Mouse (Mus musculus): ENCODE results near the gene Rpp25. TPM values are rescaled to one million over a fixed set of nuclear protein-coding genes. Genes with fewer than 3 reads are reported as not detected.
A peak's percentile ranks its signal among the peaks of the same experiment; 100 is the strongest.

The Rpp25 gene
- polyA plus RNA-seq, 1 experiment from 2014 or later: 0.55 TPM

DNA sequence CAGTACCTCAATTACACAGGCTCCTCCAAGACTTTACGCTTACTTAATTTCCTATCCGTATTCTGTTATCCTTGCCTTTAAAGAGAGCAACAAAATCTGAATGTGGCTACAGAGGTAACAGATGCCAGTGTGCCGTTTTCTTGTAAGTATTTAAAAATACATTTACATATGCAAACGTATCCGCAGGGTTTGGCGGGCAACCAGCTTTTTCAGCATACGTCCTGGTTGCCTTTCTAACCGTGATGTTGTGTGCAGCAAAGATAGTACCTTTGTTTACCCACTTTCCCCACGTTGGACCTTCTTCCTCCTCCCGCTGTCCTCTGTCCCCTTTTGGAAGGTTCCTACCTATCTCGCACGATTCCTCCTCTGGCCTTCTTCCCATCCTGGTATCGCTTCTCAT is 2.4 kb upstream of the Rpp25 start:
- no peaks in the 10 kb centered on the region for H3K36me3 ChIP-seq
- whole genome bisulfite sequencing: 9% methylated on average over 13 of the region's 13 CpGs
- H3K9me3 ChIP-seq (replicated peaks): no peaks in the 10 kb centered on the region
- DNase-seq (ENCODE audit: low spot score): no peak
- H3K27me3 ChIP-seq (ENCODE audit: low read depth, poor library complexity, severe bottlenecking): peaks cover 84% of the 10 kb centered on the region
- H3K4me3 ChIP-seq: no peak overlapping the region
- no peak overlapping the region for H3K27ac ChIP-seq
- H3K4me1 ChIP-seq: peaks cover 38% of the 10 kb centered on the region

DNA sequence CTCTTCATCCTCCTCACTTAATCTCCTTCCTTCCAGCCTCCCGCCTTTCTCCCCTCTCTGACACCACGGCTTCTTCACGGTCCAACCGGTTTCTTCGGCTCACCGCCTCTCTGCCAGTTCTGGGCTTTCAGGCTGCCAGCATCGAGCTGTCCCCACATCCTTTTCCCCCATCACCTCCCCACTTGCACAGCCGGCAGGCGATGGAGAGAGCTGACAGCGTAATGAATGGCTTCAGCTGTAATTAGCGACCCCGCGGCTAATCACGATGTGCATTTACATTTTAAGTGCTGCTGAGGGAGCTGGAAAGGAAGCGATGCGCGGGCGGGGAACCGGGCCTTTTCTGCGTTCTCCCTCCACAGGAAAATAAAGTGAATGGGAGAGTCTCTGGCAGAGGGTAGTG is 2.0 kb upstream of the Rpp25 start:
- Histone ChIP-seq H3K9me3 (replicated peaks) (no peaks in the 10 kb centered on the region), H3K27ac (no peak overlapping the region), H3K36me3 (no peaks in the 10 kb centered on the region), H3K4me3 (peak overlapping the region; percentile 34), H3K27me3 (ENCODE audit: low read depth, poor library complexity, severe bottlenecking) (peaks cover 88% of the 10 kb centered on the region), H3K4me1 (peaks cover 38% of the 10 kb centered on the region)
- DNase-seq (ENCODE audit: low spot score): peak; percentile 49
- 1% methylated on average over 20 of the region's 20 CpGs for WGBS

DNA sequence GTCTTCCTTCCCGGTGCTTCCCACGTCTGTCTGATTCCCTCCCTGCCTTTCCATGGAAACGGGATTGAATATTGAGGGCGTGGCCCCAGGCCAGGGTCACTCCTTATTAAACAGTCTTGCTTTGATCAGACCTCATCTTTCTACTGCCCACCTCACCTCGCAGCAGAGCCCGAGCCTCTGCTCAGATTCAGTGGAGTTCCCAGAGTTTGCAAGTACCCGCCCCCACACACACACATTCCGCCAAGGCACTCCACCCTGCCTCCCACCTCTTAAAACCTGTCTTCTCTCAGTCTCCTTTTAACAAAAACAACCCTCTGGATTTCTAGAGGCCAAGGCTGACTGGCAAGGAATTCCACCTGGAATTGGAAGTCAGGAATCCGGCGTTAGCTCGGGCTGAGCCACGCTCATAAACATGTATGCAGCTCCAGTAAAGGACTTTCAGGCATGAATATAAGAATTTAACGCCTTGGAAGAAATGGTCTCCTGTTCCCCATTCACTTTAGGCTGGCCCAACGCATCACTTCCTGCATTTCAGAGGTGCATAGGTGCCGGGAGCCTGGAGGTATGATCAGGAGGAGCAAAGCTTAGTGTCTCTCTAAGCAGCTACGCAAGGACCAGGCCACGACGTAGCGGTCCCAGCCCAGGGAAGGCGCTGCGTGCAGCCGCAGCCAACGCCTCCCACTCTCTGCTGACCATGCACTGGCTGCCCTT is 760 bp upstream of the Rpp25 start:
- H3K4me1 ChIP-seq: peaks cover 38% of the 10 kb centered on the region
- 3% methylated on average over 23 of the region's 23 CpGs for WGBS

DNA sequence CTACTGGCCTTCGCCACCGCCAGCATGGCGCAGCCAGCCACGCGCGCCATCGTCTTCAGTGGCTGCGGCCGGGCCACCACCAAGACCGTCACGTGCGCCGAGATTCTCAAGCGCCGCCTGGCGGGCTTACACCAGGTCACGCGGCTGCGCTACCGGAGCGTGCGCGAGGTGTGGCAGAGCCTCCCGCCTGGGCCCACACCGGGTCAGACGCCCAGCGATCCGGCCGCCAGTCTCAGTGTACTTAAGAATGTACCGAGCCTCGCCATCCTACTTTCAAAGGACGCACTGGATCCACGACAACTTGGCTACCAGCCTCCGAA is 515 bp downstream of the Rpp25 start:
- Histone ChIP-seq H3K4me1 (peaks cover 38% of the 10 kb centered on the region), H3K27me3 (ENCODE audit: low read depth, poor library complexity, severe bottlenecking) (peaks cover 80% of the 10 kb centered on the region), H3K4me3 (peak overlapping the region; percentile 57), H3K27ac (0 out of 2 replicates have a peak overlapping the region, but pooled peaks have one; percentile 10), H3K36me3 (no peaks in the 10 kb centered on the region), H3K9me3 (replicated peaks) (no peaks in the 10 kb centered on the region)
- WGBS: 1% methylated on average over 34 of the region's 34 CpGs
- DNase-seq (ENCODE audit: low spot score): peak; percentile 74

More for the DNA sequence above, 760 bp upstream of the Rpp25 start:
- peak; percentile 61 for DNase-seq (ENCODE audit: low spot score)
- Histone ChIP-seq H3K36me3 (no peaks in the 10 kb centered on the region), H3K9me3 (replicated peaks) (no peaks in the 10 kb centered on the region), H3K4me3 (peak overlapping the region; percentile 57), H3K27me3 (ENCODE audit: low read depth, poor library complexity, severe bottlenecking) (peaks cover 93% of the 10 kb centered on the region), H3K27ac (no peak overlapping the region)

DNA sequence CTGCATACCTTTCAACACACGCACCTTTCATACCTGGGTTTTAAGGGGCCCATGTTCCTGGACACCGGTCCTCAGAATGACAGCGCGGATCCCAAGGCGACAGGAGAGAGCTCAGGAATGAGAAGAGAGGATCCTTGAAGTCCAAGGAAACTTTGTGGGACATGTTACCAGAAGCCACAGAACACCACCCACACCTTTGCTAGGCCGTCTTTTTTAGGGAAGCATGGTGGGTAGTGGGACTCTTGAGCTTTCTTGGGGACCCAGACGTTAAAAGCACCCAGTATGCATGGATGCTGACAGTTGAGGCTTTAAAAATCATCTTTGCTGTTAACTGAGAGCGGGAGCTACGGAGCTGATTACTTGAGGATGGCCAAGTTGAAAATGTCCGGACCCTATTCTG is 1.1 kb downstream of the Rpp25 start:
- Histone ChIP-seq H3K27me3 (ENCODE audit: low read depth, poor library complexity, severe bottlenecking) (peaks cover 75% of the 10 kb centered on the region), H3K9me3 (replicated peaks) (no peaks in the 10 kb centered on the region), H3K4me3 (peak overlapping the region; percentile 57; the same call in 1 of the 2 replicates), H3K36me3 (no peaks in the 10 kb centered on the region), H3K27ac (no peak overlapping the region), H3K4me1 (peaks cover 38% of the 10 kb centered on the region)
- WGBS: 58% methylated on average over 10 of the region's 10 CpGs
- DNase-seq (ENCODE audit: low spot score): peak; percentile 37

DNA sequence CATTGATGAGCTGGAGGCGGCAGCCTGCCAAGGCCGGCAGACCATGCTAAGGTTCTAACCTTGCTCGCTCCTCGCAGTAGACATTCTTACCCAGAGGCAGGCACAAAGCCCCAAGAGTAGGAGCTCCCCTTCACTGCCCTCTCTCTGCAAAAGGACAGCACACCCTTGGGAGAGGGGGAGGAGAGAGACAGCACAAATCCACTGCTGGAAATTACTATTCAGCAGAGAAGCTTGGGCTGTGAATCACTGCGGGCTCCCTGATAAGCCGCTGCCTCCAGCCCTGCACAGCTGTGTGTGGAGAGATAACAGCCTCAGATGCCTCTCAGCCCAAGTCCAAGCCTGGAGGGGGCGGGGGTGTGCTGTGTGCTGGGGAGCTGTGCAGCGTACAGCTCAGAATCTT is 1.9 kb downstream of the Rpp25 start:
- Histone ChIP-seq H3K4me1 (peaks cover 38% of the 10 kb centered on the region), H3K9me3 (replicated peaks) (no peaks in the 10 kb centered on the region), H3K27me3 (ENCODE audit: low read depth, poor library complexity, severe bottlenecking) (peaks cover 67% of the 10 kb centered on the region), H3K27ac (no peak overlapping the region), H3K4me3 (no peak overlapping the region), H3K36me3 (no peaks in the 10 kb centered on the region)
- WGBS: 10% methylated on average over 8 of the region's 8 CpGs
- DNase-seq (ENCODE audit: low spot score): peak; percentile 39

DNA sequence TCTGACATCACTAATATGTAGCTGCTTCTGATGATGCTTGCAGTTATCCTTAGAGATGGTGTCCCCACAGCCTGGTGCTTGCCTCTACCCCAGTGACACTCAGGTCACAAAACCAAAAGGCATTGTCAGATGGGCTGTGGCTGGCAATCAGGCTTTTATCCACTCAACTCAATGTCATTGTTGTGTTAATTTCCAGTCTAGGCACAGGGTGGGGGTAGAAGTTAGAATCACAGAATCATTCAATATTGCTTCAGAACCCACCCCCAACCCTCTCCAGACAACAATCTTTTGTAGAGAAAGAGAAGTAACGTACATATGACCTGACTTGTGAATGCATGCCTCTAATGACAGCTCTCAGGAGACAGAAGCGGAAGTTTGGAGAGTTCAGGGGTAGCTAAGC is 6.8 kb downstream of the Rpp25 start:
- Histone ChIP-seq H3K27ac (no peak overlapping the region), H3K9me3 (replicated peaks) (no peaks in the 10 kb centered on the region), H3K4me3 (no peak overlapping the region), H3K27me3 (ENCODE audit: low read depth, poor library complexity, severe bottlenecking) (peaks cover 18% of the 10 kb centered on the region), H3K36me3 (no peaks in the 10 kb centered on the region), H3K4me1 (0 out of 2 replicates have a peak, but pooled peaks cover 4% of the 10 kb centered on the region)
- WGBS: 82% methylated on average over 2 of the region's 2 CpGs
- no peak for DNase-seq (ENCODE audit: low spot score)

DNA sequence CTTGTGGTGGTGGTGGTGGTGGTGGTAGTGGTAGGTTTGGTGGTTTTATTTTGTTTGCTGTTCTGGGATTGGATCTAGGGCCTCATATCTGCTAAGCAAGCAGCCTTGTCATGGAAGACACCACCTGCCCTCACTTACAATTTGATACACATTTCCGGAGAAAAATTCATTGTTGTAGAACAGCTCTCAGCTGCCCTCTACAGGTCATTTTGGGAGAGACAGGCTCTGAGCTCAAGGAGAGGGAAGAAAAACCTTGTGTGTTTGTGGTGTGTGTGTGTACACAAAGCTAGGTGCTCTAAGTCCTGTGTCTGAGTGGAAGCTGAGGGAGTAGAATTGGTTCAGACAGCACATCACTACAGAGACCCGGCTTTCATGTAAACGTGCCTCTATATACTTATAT is 13.3 kb downstream of the Rpp25 start:
- no peak for DNase-seq (ENCODE audit: low spot score)
- WGBS: 14% methylated on average over 3 of the region's 3 CpGs
- no peak overlapping the region for H3K27ac ChIP-seq

DNA sequence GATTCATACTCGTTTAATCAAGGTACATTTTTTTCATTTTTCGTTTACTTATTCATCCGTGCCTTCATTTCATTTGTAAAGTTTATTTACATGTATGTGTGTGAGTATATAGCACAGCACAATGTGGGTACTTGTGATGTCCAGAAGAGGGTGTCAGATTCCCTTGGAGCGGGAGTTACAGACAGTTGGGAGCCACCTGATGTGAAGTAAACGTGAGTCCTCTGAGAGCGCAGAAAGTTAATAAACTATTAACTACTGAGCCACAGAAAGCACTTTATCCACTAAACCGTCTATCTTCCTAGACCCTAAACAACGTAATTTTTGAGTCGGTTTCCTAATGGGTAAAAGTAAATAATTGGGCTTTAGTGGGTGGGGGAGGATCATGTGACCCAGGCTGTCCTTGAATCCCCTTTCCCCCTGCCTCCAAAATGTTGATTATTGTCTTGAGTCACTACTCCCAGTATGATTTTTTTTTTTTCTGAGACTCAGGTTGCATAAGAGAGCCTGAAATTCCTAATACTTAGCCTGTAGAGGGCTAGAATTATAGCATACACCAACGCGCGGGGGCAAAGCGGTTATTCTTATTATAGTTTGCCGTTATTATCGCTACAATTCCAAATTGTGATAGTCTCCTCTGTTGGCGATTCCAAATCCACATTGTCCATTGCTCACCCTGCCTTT is 16.7 kb downstream of the Rpp25 start:
- no peaks in the 10 kb centered on the region for H3K9me3 ChIP-seq (replicated peaks)
- DNase-seq (ENCODE audit: low spot score): no peak
- H3K4me3 ChIP-seq: peak overlapping the region; percentile 72
- peaks cover 16% of the 10 kb centered on the region for H3K4me1 ChIP-seq
- H3K27me3 ChIP-seq (ENCODE audit: low read depth, poor library complexity, severe bottlenecking): no peaks in the 10 kb centered on the region
- peak overlapping the region; percentile 93 for H3K27ac ChIP-seq
- H3K36me3 ChIP-seq: 0 out of 2 replicates have a peak, but pooled peaks cover 3% of the 10 kb centered on the region
- WGBS: 26% methylated on average over 16 of the region's 16 CpGs

More for the DNA sequence above, 13.3 kb downstream of the Rpp25 start:
- Histone ChIP-seq H3K36me3 (no peaks in the 10 kb centered on the region), H3K9me3 (replicated peaks) (no peaks in the 10 kb centered on the region), H3K27me3 (ENCODE audit: low read depth, poor library complexity, severe bottlenecking) (no peaks in the 10 kb centered on the region), H3K4me1 (peaks cover 7% of the 10 kb centered on the region), H3K4me3 (no peak overlapping the region)

DNA sequence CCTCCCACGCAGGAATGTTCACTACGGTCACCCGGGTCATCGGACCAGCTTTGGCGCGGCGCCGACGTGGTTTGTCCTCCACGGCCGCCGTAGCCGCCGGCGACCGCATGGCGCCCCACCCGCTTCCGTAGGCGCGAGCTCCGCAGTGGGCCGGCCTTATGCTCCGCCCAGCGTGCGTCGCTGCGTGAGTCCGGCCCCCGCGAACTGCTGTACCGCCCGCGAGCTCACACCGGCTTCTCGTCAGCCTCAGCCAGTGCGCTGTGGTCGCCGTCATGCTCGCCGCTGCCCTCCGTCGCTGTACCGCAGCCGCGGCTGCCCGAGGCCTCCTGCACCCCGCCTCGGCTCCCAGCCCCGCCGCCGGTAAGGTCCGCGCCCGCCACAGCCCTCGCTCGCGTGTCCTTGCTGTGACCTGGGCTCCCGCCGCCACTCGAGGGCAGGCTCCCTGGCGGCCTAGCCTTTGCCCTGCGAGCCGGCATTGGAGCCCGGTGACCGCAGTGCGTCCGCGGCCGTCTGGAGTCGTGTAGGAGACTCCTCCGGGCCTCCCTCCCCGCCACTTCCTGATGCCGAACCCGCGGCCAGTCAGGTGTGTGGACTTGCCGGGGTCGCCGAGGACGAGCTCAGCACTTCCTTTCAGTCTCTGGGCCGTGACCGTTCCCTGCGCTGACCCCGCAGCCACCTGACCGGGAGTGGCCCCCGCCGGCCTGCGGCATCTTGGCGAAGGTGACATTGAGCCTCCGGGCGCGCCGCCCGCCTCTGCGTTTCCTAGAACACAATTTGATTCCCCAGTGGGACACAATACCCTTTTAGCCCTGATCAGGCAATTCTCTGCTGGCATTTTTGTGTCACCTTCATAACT is 17.5 kb downstream of the Rpp25 start, which contains the start of gene Cox5a:
Gene Cox5a, plus strand, starts transcription at position 219 of the 856 bp plus-strand sequence.
- H3K27ac ChIP-seq: peak within 1 kb of the TSS; percentile 93
- no peaks in the 10 kb centered on the region for H3K27me3 ChIP-seq (ENCODE audit: low read depth, poor library complexity, severe bottlenecking)
- peak within 1 kb of the TSS; percentile 72 for H3K4me3 ChIP-seq
- DNase-seq (ENCODE audit: low spot score): peak; percentile 93
- under 1% methylated on average over 95 of the region's 95 CpGs for WGBS
- no peaks in the 10 kb centered on the region for H3K9me3 ChIP-seq (replicated peaks)
- peaks cover 16% of the 10 kb centered on the region for H3K4me1 ChIP-seq
- H3K36me3 ChIP-seq: 0 out of 2 replicates have a peak, but pooled peaks cover 3% of the 10 kb centered on the region

DNA sequence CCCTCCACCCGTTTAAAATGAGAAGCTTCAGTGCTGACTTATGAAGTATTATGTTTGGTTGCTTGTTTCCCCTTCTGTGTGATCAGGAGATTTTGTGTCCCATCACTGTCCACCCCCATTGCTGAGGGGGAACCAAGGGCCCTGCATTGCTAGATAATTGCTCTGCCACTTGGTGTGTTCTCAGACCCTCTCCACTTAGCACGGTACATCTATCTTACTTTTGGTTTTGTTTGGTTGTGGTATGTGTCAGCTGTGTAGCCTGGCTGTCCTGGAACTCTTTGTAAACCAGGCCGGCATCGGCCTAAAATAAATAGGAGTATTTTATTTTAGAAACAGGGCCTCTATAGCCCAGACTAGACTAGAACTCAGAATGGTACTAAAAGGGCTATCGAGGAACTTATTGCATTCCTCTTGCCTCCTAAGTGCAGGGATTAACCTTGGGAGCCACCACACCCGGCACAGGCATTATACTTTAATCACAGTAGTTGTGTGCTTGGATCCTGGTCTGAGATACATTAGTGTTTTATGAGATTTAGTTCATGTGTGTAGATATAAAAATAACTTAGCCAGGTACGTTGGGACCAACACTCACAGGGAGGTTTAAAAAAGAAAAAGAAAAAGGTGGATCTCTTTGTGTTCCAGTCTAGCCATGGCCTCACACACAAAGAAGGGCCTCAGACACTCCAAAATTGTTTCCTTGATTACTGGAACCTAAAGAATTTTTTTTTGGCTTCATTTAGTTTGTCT is 18.5 kb downstream of the Rpp25 start:
- peak overlapping the region; percentile 93 for H3K27ac ChIP-seq

DNA sequence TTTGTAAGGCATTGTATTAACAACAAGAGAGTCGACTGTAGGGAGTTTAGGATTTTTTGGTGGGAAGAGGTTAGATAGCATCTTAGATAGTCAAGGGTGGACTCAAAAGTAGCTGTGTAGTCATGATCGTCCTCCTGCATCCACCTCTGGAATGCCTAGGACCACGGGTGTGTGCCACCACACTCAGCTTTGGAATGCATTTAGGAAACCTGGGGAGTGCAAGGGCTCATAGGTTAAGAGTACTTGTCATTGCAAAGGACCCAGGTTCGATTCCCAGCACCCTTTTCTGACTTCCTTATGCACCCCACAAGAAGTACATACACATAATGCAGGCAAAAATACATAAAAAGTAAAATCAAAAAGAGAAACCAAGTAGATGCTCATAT is 19.0 kb downstream of the Rpp25 start:
- DNase-seq (ENCODE audit: low spot score): no peak
- Histone ChIP-seq H3K9me3 (replicated peaks) (no peaks in the 10 kb centered on the region), H3K4me1 (peaks cover 16% of the 10 kb centered on the region), H3K27me3 (ENCODE audit: low read depth, poor library complexity, severe bottlenecking) (no peaks in the 10 kb centered on the region), H3K36me3 (0 out of 2 replicates have a peak, but pooled peaks cover 3% of the 10 kb centered on the region), H3K4me3 (peak overlapping the region; percentile 72), H3K27ac (no peak overlapping the region)
- WGBS: 82% methylated on average over 4 of the region's 4 CpGs

More for the DNA sequence above, 18.5 kb downstream of the Rpp25 start:
- DNase-seq (ENCODE audit: low spot score): no peak
- Histone ChIP-seq H3K4me1 (peaks cover 16% of the 10 kb centered on the region), H3K27me3 (ENCODE audit: low read depth, poor library complexity, severe bottlenecking) (no peaks in the 10 kb centered on the region), H3K4me3 (peak overlapping the region; percentile 72), H3K36me3 (0 out of 2 replicates have a peak, but pooled peaks cover 3% of the 10 kb centered on the region), H3K9me3 (replicated peaks) (no peaks in the 10 kb centered on the region)
- 40% methylated on average over 7 of the region's 7 CpGs for WGBS
